Mouse (Mus musculus) granulocyte monocyte progenitor cell, adult 5-6 weeks (primary cell): ENCODE measurements around the gene Ccdc160. TPM values are rescaled to one million over a fixed set of nuclear protein-coding genes. Genes with fewer than 3 reads are reported as not detected.

Experiments used
- ATAC-seq: replicated peaks from 2 replicates; pipeline ENCODE4 v1.8.0; 2016; ENCODE audit warnings: mild to moderate bottlenecking, moderate TSS enrichment, inconsistent platforms; ENCODE audit not compliant: poor library complexity, severe bottlenecking
- total RNA-seq, 2 experiments: library from RNA; stranded (forward) in 1 of 2; stranded (reverse) in 1 of 2; fragments of 200-712, 200-1000 nt in 1 of 2; fragments of >200 nt in 1 of 2; fragmentation: Nextera tagmentation in 1 of 2; gene quantifications; 2 replicates each; pipeline ENCODE4 v1.2.3; 2014 to 2017

Ccdc160 gene
- total RNA-seq, 2 experiments from 2014 or later: not detected

DNA sequence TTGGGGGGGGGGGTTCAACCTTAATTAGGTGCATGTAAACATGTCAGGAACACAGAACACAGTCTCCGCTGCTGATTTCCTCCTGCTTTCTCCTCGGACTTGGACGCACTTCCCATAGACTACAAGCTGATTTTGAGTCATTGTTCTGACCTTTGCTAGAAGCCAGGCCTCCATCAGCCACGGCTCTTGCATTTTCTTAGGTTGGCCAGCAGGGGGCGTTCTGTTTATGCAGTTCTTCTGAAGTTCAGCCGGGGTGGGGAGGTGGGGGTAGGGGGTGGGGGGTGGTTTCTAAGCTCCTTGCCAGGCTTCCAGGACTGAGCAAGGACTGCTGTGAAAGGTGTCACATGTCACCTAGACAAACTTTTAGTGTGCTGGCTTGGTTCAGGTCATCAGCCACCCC is 8.6 kb downstream of the Ccdc160 start:
- no peak for ATAC-seq

DNA sequence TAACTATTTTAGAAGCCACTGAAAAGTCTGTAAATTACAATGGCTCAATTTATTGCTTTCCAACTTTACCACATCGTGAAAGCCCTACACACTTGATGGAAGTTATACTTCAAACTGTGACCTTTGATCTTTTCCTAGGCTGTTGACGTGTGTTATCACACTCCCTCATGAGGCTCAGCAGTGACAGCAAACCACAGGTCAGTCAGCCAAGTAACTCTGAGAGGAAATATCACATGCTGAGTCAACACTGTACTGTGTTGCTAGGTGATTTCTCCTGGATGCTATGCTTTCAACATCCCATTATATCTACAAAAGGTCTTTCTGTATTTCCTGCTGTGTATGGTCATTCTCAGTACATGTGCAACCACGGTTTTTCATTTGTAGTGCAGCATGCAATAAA is 28.3 kb downstream of the Ccdc160 start:
- ATAC-seq: no peak

Other genes starting within 250 kb of the Ccdc160 start
- gene Gpc3, start 177.2 kb upstream of the Ccdc160 start, total RNA-seq (2014; fragmentation: Nextera tagmentation): 2.2 and 6.1 TPM in 2 replicates
- 3.6 and 4.3 TPM in 2 replicates for gene Gpc3, start 177.2 kb upstream of the Ccdc160 start, total RNA-seq (2017)
- 26.8 and 37.3 TPM in 2 replicates for gene Phf6, start 121.1 kb downstream of the Ccdc160 start, total RNA-seq (2014; fragmentation: Nextera tagmentation)
- 36.9 and 44.8 TPM in 2 replicates for gene Phf6, start 121.1 kb downstream of the Ccdc160 start, total RNA-seq (2017)
- 260 and 308 TPM in 2 replicates for gene Hprt, start 196.9 kb downstream of the Ccdc160 start, total RNA-seq (2014; fragmentation: Nextera tagmentation)
- 398 and 447 TPM in 2 replicates for gene Hprt, start 196.9 kb downstream of the Ccdc160 start, total RNA-seq (2017)